Mouse (Mus musculus): ENCODE data around the gene Med12l.
A peak's percentile ranks its signal among the peaks of the same experiment; 100 is the strongest.

The Med12l gene

DNA sequence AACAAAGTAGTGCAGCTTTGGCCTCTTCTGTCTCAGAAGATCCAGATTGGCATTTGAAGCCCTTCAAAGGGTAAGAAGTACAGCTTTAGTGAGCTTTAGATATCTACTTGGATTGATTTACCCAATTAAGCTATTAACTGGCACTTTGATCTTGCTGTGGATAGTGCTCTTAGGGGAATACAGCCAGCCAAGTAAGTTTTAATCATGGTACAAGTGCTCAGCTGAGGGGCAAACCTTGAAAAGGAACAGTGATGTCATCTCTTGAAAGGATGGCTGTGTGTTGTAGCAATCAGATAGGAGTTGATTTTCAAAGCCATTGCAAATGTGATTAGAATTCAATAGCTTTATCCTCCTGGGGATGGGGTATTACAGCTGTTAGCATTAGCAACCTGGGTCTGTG is 176.5 kb downstream of the Med12l start:
- DNase-seq (ENCODE audit: inconsistent age in 2 of 2, low spot score in 1 of 2) = no peak

DNA sequence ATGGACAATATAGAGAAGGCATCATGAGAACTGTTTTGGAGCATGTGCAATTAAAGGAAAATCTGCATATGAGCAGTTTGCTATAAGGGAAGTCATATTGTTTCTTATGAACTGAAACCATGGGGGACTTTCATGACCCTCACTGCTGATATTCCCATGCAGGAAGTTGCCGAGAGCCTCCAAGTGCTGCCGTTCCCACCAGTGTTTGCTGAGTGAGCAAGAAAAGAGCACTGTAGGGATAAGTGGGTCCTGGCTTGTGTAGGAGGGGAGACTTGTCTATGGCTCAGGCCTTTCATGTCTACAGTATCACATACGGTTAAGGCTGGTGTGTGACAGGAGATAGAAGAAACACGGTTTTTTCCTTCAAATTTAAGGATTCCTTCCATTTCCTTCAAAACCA is 180.0 kb downstream of the Med12l start:
- DNase-seq (ENCODE audit: inconsistent age in 2 of 2, low spot score in 1 of 2) = no peak

DNA sequence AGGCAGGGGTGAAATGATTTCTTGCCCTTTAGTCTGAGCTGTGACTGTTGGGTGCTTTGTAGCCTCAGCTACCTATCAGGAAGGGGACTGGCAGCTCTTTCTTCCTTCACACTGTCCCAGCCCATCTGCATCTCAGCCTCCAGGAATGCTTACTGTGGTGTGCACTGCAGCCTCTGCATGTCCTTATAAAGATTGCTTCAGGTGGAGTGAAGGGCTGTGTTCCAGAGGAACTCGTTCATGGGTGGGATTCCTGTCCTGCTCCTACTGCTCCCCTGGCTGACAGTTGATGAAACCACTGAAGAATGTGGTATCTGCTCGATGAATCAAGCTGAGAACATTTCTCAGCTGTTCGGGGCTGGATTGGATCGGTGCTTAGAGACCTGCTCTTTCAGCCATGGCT is 181.7 kb downstream of the Med12l start:
- no peak for DNase-seq (ENCODE audit: inconsistent age in 2 of 2, low spot score in 1 of 2)

DNA sequence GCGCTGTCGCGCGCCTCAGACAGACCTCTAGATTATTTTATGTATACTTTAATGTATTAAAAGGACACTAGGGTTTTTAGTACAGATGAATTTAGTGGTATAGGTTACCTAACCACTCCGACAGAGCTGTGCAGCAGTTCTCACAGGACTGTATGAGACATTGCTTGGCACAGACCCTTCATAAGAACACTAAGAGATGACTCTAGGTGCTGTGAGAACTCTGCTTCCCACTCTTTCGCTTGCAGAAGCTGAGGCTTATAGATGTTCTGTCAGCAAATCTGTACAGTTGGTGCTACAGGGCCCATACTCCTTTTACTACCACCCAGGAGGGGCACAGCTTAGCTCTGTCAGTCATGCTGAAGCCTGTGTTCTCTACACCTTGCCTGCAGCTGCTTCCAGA is 186.0 kb downstream of the Med12l start:
- DNase-seq (ENCODE audit: inconsistent age in 2 of 2, low spot score in 1 of 2) = no peak

DNA sequence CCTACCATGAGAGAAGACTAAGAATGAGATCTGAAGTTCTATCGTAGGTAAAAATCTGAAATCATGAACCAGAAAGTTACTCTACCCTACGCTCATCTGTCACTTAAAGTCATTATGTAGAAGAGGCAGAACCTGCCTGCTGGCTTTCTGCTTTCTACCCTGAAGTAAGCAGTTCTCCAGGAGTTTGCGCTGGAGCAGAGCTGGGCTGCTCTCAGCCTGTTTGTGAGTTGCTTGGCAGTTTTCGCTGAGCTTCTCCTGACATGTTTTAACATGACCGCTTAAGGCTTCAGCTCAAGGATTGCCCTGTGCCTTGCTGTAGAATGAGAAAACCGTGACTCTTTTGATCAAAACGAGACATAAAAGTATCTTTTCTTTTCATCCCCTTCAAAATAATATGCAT is 188.5 kb downstream of the Med12l start:
- no peak for DNase-seq (ENCODE audit: inconsistent age in 2 of 2, low spot score in 1 of 2)

DNA sequence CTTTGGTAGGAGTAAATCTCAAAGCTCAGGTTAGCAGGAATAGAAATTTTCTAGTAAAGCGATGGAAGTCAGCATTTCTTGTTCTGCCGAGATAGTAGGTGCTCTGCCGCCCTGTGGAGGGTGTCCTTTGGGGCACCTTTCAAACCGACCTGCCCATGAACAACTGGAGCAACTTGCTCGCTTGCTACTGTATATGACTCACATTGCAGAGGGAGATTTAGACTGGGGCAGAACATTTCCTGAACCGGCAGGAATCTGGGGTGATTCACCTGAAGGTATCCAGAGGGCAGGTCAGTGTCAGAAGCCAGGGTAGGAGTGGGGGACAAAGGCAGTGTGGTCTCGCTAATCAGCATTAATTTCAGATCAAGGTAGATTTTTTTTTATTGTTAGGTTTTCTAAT is 189.3 kb downstream of the Med12l start, which contains the start of gene Gpr87:
Gene Gpr87 (minus strand): TSS at position 167 of the 400 bp plus-strand sequence.
- no peak for DNase-seq (ENCODE audit: inconsistent age in 2 of 2, low spot score in 1 of 2)

DNA sequence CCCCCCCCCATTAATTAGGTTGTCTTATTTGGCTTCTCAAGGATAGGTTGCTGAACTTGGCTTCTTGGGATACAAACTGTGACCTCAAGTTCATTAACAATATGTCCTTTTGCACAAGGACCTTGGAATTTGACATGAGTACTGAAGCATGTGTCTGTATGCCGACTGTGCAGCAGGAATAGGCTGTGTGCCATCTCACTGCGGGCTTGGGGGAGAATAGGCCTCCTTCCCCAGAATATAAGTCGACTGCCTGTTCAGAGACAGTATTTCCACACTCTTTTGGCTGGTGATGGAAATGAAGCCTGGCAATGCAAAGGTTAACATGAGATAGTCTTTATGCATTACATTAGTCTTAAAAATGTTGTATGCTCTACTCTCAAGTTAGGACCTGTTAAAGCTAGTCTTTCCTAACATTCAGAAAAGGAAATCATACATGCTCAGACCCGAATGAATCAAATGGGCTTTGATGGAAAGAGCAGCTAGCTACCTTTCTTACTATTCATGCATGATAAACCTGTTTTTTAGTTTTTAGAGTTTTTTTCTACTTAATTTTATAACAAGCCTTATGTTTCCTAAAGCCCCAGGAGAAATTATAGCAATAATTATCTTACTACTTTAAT is 191.8 kb downstream of the Med12l start:
- no peak for DNase-seq (ENCODE audit: inconsistent age in 2 of 2, low spot score in 1 of 2)

DNA sequence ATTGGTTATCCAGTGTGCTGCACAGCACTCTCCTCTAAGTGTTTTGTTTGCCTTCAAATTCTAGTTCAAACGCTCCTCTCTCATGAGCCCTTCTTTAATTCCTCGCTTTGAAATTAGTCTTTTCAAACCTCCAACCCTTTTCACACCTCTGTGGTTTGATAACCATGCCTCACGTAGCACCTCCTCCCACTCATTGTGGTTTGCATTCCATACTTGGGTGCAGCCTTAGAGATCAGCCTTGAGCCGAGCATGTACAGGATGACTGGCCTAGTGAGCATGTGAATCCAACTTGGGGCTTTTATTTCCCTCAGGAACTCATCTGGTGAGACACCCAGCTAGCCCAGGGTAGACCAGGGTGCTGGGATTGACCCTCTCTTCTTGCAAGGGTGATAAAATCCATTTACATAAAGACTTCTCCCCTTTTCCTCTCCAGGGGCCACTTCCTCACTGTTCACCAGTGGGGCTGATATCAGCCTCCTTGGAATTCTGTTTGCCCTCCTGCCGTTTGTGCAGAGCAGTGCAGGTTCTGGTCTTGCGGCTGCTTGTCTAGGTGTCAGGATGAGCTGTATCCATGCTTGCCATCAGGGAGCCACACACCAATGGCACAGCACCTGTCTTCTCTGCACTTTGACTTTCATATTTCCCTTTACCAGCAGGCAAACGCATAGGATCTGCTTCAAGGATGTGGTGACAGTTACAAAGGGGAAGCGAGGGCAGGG is 198.3 kb downstream of the Med12l start:
- DNase-seq (ENCODE audit: inconsistent age in 2 of 2, low spot score in 1 of 2) = no peak

DNA sequence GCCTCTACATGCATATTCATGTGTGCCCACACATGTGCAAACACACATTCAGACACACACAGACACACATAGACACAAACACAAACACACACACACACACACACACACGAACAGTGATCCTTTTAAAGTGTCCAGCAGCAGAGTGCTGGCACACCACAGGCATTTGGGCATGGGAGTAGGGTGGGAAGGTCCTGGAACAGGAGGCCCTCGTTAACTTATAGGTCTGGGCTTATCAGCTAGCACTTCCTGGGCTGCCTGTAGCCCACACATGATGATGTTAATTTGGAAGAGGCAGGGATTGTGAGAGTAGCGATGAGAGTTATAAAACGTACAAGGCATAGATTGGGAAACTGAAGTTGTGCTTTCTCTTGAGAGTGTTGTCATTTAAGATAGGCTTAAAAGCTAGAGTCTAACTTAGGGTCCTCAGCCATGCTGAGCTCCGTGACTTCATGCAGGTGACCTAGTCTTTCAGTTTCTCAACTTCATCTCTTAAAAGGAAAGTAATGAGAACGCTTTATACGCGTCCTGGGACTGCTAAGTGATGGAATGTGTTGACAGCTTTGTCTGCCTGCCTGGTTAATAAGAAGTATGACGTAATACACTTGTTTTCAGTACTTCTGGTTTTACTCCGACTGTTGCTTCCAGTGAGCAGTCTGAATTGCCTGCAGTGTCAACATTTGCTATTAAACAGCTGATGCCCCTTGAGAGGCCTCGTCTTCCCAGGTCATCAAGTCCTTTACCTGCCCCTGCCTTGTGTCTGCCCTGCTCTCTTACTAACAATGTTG is 199.3 kb downstream of the Med12l start:
- no peak for DNase-seq (ENCODE audit: inconsistent age in 2 of 2, low spot score in 1 of 2)

DNA sequence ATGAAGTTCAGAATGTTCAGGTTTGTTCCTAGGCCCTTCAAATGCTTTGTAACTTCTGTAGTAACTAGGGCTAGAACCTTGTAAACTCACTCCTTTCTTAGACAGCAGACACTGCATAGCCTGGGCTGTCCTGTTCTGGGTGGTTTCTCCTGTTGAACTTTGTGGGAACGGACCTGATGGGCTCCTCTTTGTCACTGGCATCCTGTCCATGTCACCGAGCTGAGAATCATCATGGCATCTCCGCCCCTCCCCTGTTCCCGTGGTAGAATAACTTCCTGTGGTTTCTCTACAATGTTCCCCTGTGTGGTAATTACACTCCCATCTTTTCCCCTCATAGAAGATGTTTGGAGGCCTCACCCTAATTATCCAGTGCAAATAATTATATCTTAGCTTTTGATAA is 200.3 kb downstream of the Med12l start:
- no peak for DNase-seq (ENCODE audit: inconsistent age in 2 of 2, low spot score in 1 of 2)

DNA sequence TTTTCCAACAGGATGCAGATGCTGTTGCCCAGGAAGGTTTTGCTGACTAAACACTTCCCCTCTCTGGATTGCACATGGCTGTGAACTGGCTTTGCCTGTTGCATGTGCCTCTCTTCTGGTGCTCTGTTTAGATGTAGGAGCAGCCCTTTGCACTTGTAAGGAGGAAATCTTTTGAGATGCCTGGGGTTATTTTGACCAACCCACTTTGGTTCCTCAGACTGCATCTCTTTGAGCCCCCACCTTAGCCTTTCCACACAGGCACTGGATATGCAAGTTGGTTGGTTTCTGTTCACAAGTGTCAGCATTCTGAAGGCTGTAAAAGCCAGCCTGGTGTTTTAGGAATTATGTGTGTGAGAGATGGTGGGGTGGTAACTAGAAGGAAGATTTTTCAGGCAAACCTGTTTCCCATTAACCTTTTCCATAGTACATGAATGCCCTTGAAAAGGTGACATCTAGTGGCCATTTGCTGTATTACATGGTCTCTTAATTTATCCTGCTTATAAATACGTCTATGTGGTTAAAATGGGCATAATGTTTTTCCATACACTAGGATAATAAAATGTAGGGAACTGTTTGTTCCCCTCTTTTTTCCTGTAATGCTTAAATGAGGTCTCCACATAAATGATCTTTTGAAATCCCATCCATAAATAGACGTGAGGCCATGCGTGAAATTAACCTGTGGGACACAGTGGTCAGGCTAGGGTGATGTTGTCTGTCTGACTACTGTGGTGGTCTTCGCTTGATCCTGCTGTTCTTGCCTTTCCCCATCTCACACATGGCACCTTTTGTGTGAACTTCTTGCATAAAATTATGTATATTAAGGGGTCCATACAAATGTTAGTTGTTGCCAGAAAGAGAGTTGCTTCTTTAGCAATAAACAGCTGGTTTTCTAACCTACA is 203.3 kb downstream of the Med12l start:
- DNase-seq (ENCODE audit: inconsistent age in 2 of 2, low spot score in 1 of 2) = peak in 1 of 2 experiments; percentile 88

DNA sequence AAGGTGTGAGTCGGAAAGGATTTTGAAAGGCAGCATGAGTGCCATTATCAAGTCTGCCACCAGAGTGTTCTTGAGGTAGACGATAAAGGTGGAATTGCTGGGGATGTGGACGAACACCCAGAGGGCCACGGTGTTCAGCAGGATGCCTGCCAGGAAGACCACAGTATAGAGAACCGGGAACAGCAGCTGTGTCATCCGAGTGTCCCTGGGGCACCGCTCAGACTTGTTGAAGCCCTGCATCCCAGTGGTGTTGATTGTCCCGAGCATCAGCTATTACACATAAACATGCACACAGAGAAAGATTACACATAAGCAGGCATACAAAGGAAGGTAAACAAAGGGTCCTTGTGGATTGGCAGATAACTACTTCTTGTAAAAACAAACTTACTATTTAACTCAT is 204.5 kb downstream of the Med12l start:
- DNase-seq (ENCODE audit: inconsistent age in 2 of 2, low spot score in 1 of 2) = no peak

DNA sequence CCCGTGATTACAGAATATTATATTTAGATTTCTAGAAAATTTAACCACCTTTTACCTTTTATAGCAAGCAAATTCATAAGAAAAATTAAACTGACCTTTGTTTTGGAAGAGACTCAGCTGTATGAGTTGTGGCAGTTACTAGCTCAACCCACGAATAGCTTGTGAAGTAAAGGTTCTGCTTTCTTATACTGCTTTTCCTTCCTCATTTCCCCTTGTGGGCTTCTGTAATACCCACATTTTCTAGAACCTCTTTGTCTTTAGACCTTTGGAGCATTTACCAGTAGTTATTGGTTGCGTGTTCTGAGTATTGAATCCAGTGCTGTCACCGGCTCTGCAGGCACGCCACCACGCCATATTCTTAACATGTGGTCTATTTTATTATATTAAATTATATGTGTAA is 205.1 kb downstream of the Med12l start, which contains the start of gene P2ry13:
Gene P2ry13 (minus strand): TSS at position 156 of the 400 bp plus-strand sequence.
- no peak for DNase-seq (ENCODE audit: inconsistent age in 2 of 2, low spot score in 1 of 2)

DNA sequence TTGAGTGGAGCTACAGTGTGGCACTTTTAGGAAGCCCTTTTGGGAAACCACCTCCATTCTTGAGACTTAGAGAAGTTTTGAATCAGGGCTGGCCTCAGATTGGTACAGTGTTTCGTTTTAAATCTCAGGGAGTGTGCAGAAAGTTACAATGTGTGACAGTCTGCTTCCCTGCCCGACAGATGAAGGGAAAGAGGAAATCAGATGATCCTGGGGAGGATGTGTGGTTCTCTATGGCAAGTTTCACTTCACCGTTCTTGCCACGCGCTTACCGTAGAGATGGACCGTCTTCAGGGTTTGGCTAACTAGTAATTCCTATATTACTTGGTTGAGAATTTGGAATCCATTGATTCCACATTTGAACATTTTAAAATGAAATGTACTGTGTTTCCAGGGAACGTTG is 206.2 kb downstream of the Med12l start:
- no peak for DNase-seq (ENCODE audit: inconsistent age in 2 of 2, low spot score in 1 of 2)

DNA sequence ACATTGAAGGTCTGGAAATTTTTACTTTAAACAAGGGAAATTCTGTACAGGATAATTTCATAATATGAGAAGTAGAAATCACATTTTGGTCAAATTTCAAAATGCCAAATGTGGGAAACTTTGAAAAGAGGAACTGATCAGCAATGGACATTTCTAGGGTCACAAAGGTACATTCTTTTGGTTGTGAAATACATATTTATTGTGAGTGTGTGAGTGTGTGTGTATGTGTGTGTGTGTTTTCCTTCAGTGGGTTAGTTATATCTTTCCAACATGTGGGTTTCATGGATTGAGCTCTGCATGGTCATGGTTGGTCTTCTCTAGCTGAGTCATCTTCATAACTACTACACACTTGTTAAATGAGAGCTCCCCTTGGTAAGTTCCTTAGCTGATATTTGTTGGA is 206.8 kb downstream of the Med12l start:
- DNase-seq (ENCODE audit: inconsistent age in 2 of 2, low spot score in 1 of 2) = no peak

DNA sequence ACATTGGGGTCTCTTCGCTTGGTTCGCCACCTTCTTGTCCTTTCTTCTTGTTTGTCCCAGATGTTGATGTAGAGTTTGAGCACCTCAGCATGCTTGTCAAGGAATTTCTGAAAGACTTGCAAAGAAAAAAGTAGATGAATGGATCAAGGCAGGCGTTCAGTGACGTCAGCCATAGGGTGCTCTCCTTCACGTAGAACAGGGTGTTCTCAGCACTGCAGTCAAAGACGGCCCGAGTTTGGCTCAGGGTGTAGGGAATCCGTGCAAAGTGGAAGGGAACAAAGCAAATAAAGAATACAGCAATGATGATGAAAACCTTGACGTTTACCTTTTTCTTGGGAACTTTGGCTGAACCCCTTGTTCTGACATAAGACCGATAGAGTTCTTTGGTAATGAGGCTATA is 211.6 kb downstream of the Med12l start:
- no peak for DNase-seq (ENCODE audit: inconsistent age in 2 of 2, low spot score in 1 of 2)

DNA sequence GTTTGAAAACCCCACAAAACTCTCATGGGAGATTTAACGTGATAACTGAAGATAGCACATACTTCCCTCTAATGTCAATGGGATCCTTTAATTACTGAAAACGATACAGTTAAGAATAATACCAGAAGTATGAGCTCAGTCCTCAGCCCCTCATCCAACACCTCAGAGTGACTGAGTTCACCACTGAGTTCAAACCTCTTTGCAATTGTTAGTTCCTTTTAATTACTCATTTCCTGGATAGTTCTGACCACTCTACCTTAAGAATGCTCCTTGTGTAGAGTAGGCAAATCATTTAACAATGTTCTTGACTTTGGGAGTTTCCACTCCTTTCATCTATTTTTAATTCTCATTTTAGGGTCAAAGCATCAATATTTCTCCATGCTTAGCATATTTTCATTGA is 213.7 kb downstream of the Med12l start:
- DNase-seq (ENCODE audit: inconsistent age in 2 of 2, low spot score in 1 of 2) = no peak

DNA sequence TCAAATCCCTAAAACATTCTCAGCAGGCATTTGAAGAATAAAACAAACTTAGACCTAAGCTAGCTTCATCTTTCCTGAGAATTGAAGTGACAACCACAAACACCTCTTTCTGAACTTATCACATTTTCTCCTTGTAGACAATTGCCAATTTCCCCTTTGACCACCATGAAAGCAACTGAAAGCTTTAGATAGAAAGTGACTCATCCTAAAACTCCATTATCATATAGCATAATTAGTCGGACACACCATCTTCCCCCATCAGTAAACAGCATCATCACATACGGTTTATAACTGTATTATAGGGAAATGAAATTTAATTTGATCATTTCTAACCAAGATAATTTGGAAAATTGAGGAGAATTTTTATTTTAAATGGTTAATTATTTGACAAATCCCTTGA is 216.7 kb downstream of the Med12l start:
- DNase-seq (ENCODE audit: inconsistent age in 2 of 2, low spot score in 1 of 2) = no peak

DNA sequence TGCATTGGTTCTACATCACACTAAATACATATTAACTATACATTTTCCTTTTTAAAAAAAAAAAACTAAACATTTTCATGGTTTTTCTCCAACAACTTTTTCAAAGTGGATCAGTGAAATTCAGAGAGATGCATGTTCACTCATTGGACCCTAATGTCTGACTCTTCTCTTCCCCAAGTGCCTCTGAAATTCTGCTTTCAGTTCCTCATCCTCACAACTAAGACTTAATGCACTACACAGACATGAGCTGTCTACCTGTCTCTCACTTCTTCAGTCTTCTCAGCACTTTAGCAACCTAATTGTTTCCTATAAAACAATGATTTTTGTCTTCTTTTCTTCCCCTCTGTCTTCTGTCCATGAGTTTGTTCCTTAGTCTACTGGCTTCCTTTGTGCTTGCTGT is 219.8 kb downstream of the Med12l start:
- no peak for DNase-seq (ENCODE audit: inconsistent age in 2 of 2, low spot score in 1 of 2)

DNA sequence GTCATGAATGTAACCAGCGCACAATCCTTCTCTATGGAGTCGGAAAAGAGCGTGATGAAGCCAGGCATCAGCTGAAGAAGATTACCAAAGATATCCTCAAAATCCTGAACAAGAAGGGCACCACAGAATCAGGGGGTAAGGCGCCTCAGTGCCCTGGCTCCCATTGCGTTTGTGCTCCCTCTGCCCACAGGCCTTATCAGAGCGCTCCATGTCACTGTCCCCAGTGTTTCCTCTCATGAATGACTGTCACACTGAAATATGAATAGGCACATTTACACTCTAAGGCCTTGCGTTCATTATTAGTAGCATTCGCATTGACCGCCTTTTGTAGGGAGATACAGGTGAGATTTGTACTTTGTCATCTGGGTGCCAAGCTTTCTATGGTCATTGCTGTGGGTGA is 222.1 kb downstream of the Med12l start:
- DNase-seq (ENCODE audit: inconsistent age in 2 of 2, low spot score in 1 of 2) = no peak
